Mouse (Mus musculus): ENCODE results near the gene Sim2. TPM values are rescaled to one million over a fixed set of nuclear protein-coding genes. Genes with fewer than 3 reads are reported as not detected.

Gene Sim2
- polyA plus RNA-seq, 1 experiment from 2014 or later: 0.32 TPM

DNA sequence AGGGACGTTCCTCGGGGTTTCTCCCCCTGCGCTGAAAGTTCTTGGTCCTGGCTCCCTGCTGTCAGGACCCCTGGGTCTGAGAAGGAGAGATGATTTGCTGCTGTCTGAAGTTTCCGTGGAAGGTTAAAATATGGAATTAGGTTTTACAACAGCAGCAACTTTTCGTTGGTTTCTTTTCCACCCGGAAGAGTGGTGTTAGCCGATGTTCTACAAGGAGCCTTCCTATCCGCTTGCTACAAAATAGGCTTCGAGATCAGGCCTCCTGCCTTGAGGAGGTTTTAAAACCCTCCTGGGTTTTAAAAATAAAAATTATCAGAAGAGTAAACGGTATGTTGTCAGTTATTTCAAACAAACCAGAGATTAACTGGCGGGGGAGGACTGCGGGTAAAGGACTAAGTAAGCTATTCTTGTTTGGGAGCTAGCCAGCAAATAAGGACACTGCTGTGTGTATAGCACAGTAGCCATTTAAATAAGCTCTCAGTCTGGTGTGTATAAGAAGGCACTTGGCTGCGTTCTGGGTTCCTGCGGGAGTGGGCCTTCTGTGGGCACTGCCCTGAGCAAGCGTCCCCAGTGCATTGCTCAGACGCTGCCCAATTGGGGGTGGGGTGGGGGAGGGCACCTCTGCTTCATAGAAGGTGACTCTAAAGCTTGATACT lies 3.0 kb downstream of the Sim2 start:
- POLR2A ChIA-PET: interaction anchor here (0.6 kb wide), 1 partner anchor 1570 kb away, joined by 3 read pairs; no protein-coding TSS in a partner anchor
- CTCF ChIA-PET: interaction anchor here (1.3 kb wide), 1 partner anchor 12 kb away, joined by 3 read pairs; no protein-coding TSS in a partner anchor
- peaks cover 2% of the 10 kb centered on the region for H3K27me3 ChIP-seq
- ATAC-seq: no peak
- DNase-seq (ENCODE audit: low read depth, low spot score): no peak
- in situ Hi-C loops (cut with MboI; ENCODE audit: low pct_unique_long_range_greater_than_20kb): no loop called here
- no peak for TF ChIP-seq CTCF (IDR thresholded peaks at IDR 0.05)

DNA sequence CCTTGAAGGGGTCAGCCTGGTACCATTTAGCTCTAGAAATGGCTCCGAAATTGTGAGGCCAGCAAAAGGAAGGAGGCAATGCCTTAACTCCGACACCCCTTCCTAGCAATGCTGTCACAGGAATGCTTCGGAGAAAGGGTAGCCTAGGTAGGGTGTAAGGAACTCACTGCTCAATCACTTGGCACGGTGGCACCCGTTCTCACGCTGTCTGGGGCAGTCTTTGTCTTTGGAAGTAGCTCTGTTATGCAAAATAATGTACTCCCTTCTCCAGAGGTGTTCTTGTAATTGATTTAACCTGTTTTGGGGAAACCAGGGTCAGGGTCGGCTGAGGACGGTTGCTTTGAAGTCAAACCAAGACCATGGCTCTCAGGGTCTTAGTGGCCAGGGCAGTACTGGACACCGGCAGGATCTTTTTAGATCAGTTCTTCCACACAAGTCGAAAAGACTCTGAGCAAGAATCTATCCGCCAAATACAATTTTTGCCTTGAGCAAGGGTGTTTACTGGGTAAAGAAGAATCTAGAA lies 3.6 kb downstream of the Sim2 start:
- DNase-seq (ENCODE audit: low read depth, low spot score) (no peak), ATAC-seq (no peak)
- CTCF ChIA-PET: interaction anchor here (1.3 kb wide), 1 partner anchor 11 kb away, joined by 3 read pairs; no protein-coding TSS in a partner anchor
- POLR2A ChIA-PET: interaction anchor here (0.6 kb wide), 1 partner anchor 1569 kb away, joined by 3 read pairs; no protein-coding TSS in a partner anchor
- H3K27me3 ChIP-seq: peaks cover 2% of the 10 kb centered on the region
- TF ChIP-seq CTCF (IDR thresholded peaks at IDR 0.05): no peak
- in situ Hi-C loops (cut with MboI; ENCODE audit: low pct_unique_long_range_greater_than_20kb): no loop called here

- in situ Hi-C loops (cut with MboI; ENCODE audit: low pct_unique_long_range_greater_than_20kb): no loop called here
- DNase-seq (ENCODE audit: low read depth, low spot score): no peak
- POLR2A ChIA-PET: no interaction called here
- ATAC-seq: no peak
- TF ChIP-seq CTCF (IDR thresholded peaks at IDR 0.05): no peak
- peaks cover 2% of the 10 kb centered on the region for H3K27me3 ChIP-seq
- CTCF ChIA-PET: interaction anchor here (1.3 kb wide), 1 partner anchor 10 kb away, joined by 3 read pairs; no protein-coding TSS in a partner anchor
Observed at GRCm38 (mm10) chr16:94088819-94089692, 4.3 kb downstream of the Sim2 start.

- peaks cover 2% of the 10 kb centered on the region for H3K27me3 ChIP-seq
- ChIA-PET POLR2A (no interaction called here), CTCF (interaction anchor here (1.1 kb wide), 1 partner anchor 12 kb away, joined by 3 read pairs; no protein-coding TSS in a partner anchor)
- no peak for DNase-seq (ENCODE audit: low read depth, low spot score)
- no peak for ATAC-seq
- in situ Hi-C loops (cut with MboI; ENCODE audit: low pct_unique_long_range_greater_than_20kb): no loop called here
- TF ChIP-seq CTCF (IDR thresholded peaks at IDR 0.05): no peak
Observed at GRCm38 (mm10) chr16:94092511-94093150, 7.9 kb downstream of the Sim2 start.

GRCm38 (mm10) chr16:94093151-94093863 lies 8.6 kb downstream of the Sim2 start:
- in situ Hi-C loops (cut with MboI; ENCODE audit: low pct_unique_long_range_greater_than_20kb): no loop called here
- ChIA-PET CTCF (interaction anchor here (1.1 kb wide), 1 partner anchor 11 kb away, joined by 3 read pairs; no protein-coding TSS in a partner anchor), POLR2A (no interaction called here)
- ATAC-seq: no peak
- no peak for DNase-seq (ENCODE audit: low read depth, low spot score)
- peaks cover 2% of the 10 kb centered on the region for H3K27me3 ChIP-seq
- no peak for TF ChIP-seq CTCF (IDR thresholded peaks at IDR 0.05)

DNA sequence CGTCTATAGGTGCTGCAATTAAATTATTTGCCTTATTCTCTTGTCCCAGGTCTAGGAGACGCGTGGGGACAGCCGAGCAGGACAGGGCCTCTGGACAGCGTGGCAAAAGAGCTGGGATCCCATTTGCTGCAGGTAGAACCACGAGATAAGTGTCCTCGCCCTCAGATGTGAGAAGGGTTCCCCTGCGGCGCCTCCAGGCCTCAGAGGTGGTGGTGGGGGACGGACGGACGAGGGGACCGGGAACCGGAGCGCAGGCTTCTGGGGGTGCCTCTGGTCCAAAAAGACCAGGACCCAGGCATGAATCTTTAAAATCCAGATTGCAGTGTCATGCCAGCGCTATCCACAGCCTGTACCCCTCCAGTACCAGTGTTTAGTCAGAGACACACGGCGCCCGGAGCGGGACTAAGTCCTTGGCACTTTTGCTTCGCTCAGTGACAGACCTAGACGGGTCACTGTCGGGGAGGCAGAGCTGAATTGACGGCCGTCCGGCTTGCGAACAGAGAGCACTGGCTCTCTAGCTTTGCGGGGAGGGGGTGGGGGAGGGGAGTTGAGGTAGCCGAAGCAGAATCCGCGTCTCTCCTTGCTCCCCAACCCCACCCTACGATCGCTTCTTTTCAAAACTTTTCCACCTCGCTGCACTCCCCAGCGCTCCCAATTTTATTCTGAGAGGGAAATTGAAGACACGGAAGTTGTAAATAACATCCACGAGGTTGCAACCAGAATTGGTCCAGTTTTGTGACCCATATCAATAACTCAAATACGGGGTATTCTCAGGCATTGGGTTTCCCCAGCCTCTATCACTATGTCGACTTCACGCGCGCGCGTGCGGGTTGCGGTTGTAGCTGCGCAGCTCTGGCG lies 9.7 kb downstream of the Sim2 start:
- TF ChIP-seq CTCF (IDR thresholded peaks at IDR 0.05): no peak
- in situ Hi-C loops (cut with MboI; ENCODE audit: low pct_unique_long_range_greater_than_20kb): no loop called here
- ATAC-seq (no peak), DNase-seq (ENCODE audit: low read depth, low spot score) (no peak)
- peaks cover 2% of the 10 kb centered on the region for H3K27me3 ChIP-seq
- ChIA-PET CTCF (no interaction called here), POLR2A (interaction anchor here (0.6 kb wide), 1 partner anchor 113 kb away, joined by 3 read pairs; no protein-coding TSS in a partner anchor)

DNA sequence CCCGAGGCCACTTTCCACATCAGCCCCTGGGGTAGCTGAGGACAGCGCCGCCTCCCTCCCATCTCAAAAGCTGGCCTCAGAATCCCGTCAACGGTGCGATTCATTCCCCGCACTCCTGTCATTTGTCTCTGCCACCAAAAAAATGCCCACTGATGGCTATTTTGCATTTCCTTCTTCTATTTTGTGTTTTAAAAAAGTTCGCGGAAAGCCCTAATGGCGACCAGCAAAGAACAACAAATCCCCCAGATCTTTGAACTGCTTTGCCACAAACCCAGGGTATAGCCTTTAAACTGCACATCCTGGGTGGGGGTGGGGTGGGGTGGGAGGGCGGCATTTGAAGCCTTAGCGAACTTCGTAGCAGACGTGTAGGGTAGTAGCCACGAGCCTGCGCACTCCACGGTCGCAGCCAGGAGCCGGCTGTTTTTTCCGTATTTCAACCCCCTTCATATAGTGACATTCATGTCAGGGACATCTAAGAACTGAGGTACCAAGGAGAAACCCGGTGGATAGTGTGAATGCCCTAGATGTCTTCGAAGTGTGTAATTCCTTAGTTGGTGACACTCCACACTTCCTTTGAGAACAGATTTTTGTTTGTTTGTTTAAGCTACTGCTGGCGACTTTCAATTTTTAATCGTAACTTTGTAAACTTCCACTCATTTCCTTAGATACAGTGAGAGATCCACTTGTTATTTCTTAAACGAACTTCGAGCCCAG lies 10.5 kb downstream of the Sim2 start:
- in situ Hi-C loops (cut with MboI; ENCODE audit: low pct_unique_long_range_greater_than_20kb): no loop called here
- DNase-seq (ENCODE audit: low read depth, low spot score): no peak
- ATAC-seq: no peak
- ChIA-PET POLR2A (interaction anchor here (0.6 kb wide), 1 partner anchor 112 kb away, joined by 3 read pairs; no protein-coding TSS in a partner anchor), CTCF (no interaction called here)
- H3K27me3 ChIP-seq: peaks cover 2% of the 10 kb centered on the region
- no peak for TF ChIP-seq CTCF (IDR thresholded peaks at IDR 0.05)

DNA sequence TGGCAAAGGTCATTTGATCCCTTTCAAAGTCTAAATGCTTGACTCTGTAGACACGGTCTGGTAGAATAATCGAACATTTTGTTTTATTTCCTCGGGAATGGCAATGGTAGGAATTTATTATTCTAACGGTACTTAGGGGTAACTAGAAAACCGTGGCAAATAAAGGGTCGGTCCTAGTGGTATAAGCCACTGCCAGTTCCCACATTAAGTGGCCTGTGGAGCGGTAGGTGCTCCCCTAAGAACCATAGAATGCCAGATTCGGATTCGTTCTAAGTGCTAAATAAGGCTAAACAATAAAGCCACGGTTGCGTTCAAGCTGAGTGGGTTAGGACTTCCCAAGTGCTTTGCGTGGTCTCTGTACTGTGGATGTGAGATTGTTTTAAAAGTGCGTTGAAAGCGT lies 11.7 kb downstream of the Sim2 start:
- DNase-seq (ENCODE audit: low read depth, low spot score) (no peak), ATAC-seq (no peak)
- no peak for TF ChIP-seq CTCF (IDR thresholded peaks at IDR 0.05)
- ChIA-PET POLR2A (no interaction called here), CTCF (no interaction called here)
- in situ Hi-C loops (cut with MboI; ENCODE audit: low pct_unique_long_range_greater_than_20kb): no loop called here
- H3K27me3 ChIP-seq: peaks cover 2% of the 10 kb centered on the region

Measured in Patski (cell line).